Mouse (Mus musculus) small intestine, adult 2 months (tissue): Measurements from ENCODE around the gene Nip7. TPM values are rescaled to one million over a fixed set of nuclear protein-coding genes. Genes with fewer than 3 reads are reported as not detected.
A peak's percentile ranks its signal among the peaks of the same experiment; 100 is the strongest.

Source experiments
- H3K27ac ChIP-seq: fragments of 200-500 bp; 2 replicates; pipeline ENCODE4 v1.5.1; 2012; ENCODE audit warnings: low read depth, low read length, control low read depth, inconsistent platforms; ENCODE audit not compliant: insufficient read depth
- H3K27me3 ChIP-seq: fragments of 200-500 bp; 2 replicates; pipeline ENCODE4 v1.6.1; 2012; ENCODE audit warnings: mild to moderate bottlenecking, moderate library complexity, low read length, inconsistent platforms; ENCODE audit not compliant: control insufficient read depth, insufficient read depth
- H3K36me3 ChIP-seq: fragments of 200-500 bp; 2 replicates; pipeline ENCODE4 v1.6.1; 2012; ENCODE audit warnings: mild to moderate bottlenecking, low read length, control low read depth, inconsistent platforms; ENCODE audit not compliant: control insufficient read depth, insufficient read depth
- H3K4me1 ChIP-seq: fragments of 200-500 bp; 2 replicates; pipeline ENCODE4 v1.6.1; 2012; ENCODE audit warnings: low read length, inconsistent platforms, mixed read lengths; ENCODE audit not compliant: control insufficient read depth, insufficient read depth, insufficient read length
- H3K4me3 ChIP-seq: fragments of 200-500 bp; 2 replicates; pipeline ENCODE4 v1.5.1; 2012; ENCODE audit warnings: low read depth, mild to moderate bottlenecking, control low read depth, inconsistent platforms, low read length, moderate library complexity
- CTCF ChIP-seq: fragments of 200-500 bp; IDR thresholded peaks from 2 replicates; pipeline ENCODE4 v1.5.1; 2012; ENCODE audit warnings: low read depth, mild to moderate bottlenecking, control low read depth, inconsistent platforms, low read length, moderate library complexity, mixed read lengths; ENCODE audit not compliant: insufficient replicate concordance, insufficient read length; ENCODE audit errors: extremely low read depth
- POLR2A ChIP-seq: fragments of 200-500 bp; IDR thresholded peaks from 2 replicates; pipeline ENCODE4 v1.6.1; 2012; ENCODE audit warnings: low read depth, mild to moderate bottlenecking, control low read depth, inconsistent platforms, low read length, moderate library complexity
- WGBS: fragments of 180-500 bp; shearing (Covaris S2); methylation state at CpG from one replicate; pipeline ENCODE4 v1.1.7; 2018; 5-methylcytosine and 5-hydroxymethylcytosine counted together
- polyA plus RNA-seq: library from polyadenylated mRNA; depleted of rRNA; stranded (reverse); fragments of >200 nt; gene quantifications from 2 replicates; pipeline ENCODE4 v1.2.3, GENCODE M21; 2012

Nip7 gene
- polyA plus RNA-seq, 1 experiment = 10.8 TPM

DNA sequence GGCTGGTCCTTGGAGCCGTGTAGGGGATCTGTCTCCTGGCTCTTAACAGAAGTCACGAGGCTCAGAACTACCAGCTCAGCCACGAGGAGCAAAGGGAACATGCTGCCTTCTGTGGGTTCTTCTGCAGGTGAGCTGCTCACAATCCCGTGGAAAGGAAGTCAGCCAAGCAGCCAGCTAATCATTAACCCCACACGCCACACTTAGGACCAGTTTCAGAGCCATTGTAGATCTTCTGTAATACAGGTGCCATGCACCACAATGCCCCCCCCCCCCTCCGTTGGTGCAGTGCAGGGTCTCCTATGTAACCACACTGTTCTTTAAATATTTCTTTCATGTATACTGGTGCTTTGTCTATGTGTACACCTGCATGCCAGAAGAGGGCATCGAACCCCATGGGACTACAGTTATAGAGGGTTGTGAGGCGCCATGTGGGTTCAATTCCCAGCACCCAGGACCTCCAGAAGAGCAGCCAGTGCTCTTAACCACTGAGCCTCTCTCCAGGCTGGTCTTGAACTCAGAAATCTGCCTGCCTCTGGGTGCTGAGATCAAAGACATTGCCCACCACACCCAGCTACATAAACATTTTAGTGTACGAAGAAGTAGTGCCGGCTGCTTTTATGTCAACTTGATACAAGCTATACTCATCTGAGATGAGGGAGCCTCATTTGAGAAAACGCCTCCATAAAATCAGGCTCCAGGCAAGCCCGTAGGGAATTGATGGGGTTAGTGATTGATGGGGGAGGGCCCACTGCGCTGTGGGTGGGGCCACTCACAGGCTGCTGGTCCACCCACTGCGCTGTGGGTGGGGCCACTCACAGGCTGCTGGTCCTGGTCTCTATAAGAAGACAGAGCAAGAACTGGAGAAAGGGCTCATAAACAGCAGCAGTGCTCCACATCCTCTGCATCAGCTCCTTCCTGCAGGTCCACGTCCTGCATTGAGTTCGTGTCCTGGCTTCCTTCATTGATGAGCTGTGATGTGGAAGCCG lies 9.1 kb downstream of the Nip7 start, which contains the start of gene Tmed6:
Gene Tmed6, minus strand, starts transcription at position 134 of the 986 bp plus-strand sequence.
- WGBS = 19% methylated on average over 17 of the region's 17 CpGs
- Histone ChIP-seq H3K36me3 (peaks cover 7% of the 10 kb centered on the region), H3K4me3 (peak within 1 kb of the TSS; percentile 11; the same call in 1 of the 2 replicates), H3K4me1 (peaks cover 2% of the 10 kb centered on the region; the same call in 1 of the 2 replicates), H3K27ac (no peak within 1 kb of the TSS), H3K27me3 (no peaks in the 10 kb centered on the region)
- TF ChIP-seq CTCF = no peak
- no peak for TF ChIP-seq POLR2A

DNA sequence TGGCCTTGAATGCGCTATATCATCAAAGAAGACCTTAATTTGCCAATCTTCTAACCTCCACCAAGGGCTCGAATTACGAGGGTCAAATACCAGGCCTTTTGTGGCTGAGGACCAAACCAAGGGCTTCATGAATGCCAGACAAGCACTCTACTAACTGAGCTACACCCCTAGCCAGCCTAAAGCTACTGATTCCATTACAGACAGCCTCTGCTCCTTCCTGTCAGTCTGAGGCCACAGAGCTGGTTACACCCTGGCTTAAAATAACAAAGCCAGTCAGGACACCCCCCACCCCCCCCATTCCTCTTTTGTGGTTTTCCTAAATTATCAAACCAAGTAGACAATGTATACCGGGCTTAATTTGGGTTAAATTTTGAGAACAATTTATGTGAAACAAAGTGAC lies 17.0 kb downstream of the Nip7 start:
- H3K27me3 ChIP-seq = no peaks in the 10 kb centered on the region
- H3K27ac ChIP-seq = no peak overlapping the region
- H3K4me1 ChIP-seq = no peaks in the 10 kb centered on the region
- no peak for TF ChIP-seq CTCF
- no peak for TF ChIP-seq POLR2A
- H3K36me3 ChIP-seq = peaks cover 50% of the 10 kb centered on the region
- 89% methylated on average over 4 of the region's 4 CpGs for WGBS
- no peak overlapping the region for H3K4me3 ChIP-seq

- H3K4me1 ChIP-seq = no peaks in the 10 kb centered on the region
- H3K4me3 ChIP-seq = no peak overlapping the region
- peaks cover 54% of the 10 kb centered on the region for H3K36me3 ChIP-seq
- no peaks in the 10 kb centered on the region for H3K27me3 ChIP-seq
- WGBS = 86% methylated on average over 1 of the region's 1 CpGs
- no peak overlapping the region for H3K27ac ChIP-seq
- TF ChIP-seq POLR2A (no peak), CTCF (no peak)
Measured at GRCm38 (mm10) chr8:107074128-107074527, 17.5 kb downstream of the Nip7 start.

DNA sequence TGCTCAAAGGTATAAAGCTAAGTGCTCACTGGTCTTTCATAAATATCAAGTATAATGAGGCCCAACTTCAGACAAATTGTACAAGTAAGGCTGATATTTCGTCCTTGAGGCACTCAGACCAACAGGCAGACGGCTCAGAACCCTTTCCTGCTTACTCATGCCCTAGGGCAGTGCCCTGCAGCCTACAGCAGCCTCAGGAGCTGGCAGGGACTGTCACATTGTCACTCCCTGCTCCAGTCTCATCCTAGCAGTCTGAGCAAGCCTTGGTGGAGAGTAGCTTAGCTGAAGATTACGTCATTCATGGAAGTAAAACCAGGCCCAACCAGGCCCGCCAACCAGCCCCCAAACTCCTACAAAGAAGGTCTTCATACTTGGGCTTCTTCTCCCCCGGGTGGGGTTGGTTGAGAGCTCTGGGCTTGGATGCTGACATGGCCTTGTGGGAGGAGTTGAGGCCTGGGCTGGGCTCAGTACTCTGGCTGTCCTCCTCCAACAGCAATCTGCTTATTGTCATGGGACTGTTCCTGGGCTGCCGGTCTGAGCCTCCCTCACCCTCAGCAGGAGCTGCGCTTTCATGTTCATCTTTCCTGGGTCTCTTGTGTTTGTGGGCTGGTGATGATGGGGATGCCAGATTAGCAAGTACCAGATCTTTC lies 19.7 kb downstream of the Nip7 start:
- Histone ChIP-seq H3K27me3 (no peaks in the 10 kb centered on the region), H3K36me3 (peaks cover 63% of the 10 kb centered on the region), H3K27ac (no peak overlapping the region), H3K4me1 (no peaks in the 10 kb centered on the region), H3K4me3 (no peak overlapping the region)
- WGBS = 83% methylated on average over 7 of the region's 7 CpGs
- TF ChIP-seq CTCF (no peak), POLR2A (no peak)

- WGBS = 95% methylated on average over 17 of the region's 17 CpGs
- H3K4me1 ChIP-seq = no peaks in the 10 kb centered on the region
- H3K27me3 ChIP-seq = no peaks in the 10 kb centered on the region
- TF ChIP-seq CTCF (peak; percentile 53; the same call in 1 of the 2 replicates), POLR2A (no peak)
- no peak overlapping the region for H3K27ac ChIP-seq
- peaks cover 36% of the 10 kb centered on the region for H3K36me3 ChIP-seq
- H3K4me3 ChIP-seq = no peak overlapping the region
Measured at GRCm38 (mm10) chr8:107085358-107085757, 28.7 kb downstream of the Nip7 start.

GRCm38 (mm10) chr8:107086018-107086417 lies 29.3 kb downstream of the Nip7 start:
- H3K36me3 ChIP-seq = peaks cover 31% of the 10 kb centered on the region
- no peaks in the 10 kb centered on the region for H3K27me3 ChIP-seq
- WGBS = 97% methylated on average over 5 of the region's 5 CpGs
- H3K4me1 ChIP-seq = no peaks in the 10 kb centered on the region
- H3K27ac ChIP-seq = no peak overlapping the region
- no peak for TF ChIP-seq POLR2A
- no peak for TF ChIP-seq CTCF
- H3K4me3 ChIP-seq = no peak overlapping the region

DNA sequence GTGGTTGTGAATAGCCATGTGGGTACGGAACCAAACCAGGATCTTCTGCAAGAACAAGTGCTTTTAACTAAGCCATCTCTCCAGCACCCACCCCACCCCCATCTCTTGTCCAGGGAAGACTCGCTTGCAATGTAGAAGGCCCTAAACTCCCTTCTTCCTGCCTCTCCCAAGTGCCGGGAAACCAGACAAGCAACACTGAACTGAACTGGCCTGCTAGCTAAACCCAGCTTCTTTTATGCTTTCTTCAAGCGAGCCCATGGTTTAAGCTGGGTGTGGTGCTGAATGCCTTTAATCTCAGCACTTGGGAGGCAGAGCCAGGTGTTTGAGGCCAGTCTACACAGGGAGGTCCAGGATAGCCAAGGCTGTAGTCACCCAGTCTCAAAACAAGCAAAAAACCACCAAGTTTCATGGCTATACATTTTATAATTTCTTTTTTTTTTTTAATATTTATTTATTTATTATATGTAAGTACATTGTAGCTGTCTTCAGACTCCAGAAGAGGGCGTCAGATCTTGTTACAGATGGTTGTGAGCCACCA lies 31.9 kb downstream of the Nip7 start:
- 96% methylated on average over 5 of the region's 5 CpGs for WGBS
- Histone ChIP-seq H3K4me3 (no peak overlapping the region), H3K36me3 (peaks cover 24% of the 10 kb centered on the region), H3K27ac (no peak overlapping the region), H3K4me1 (no peaks in the 10 kb centered on the region), H3K27me3 (no peaks in the 10 kb centered on the region)
- TF ChIP-seq POLR2A (no peak), CTCF (no peak)
